Mouse (Mus musculus) midbrain, embryonic 15.5 days (tissue): ENCODE data around the gene Kdf1. TPM values are rescaled to one million over a fixed set of nuclear protein-coding genes. Genes with fewer than 3 reads are reported as not detected.

Experiments
- ATAC-seq: fragments of 200-750 bp; cut with Nextera tagmentation; replicated peaks from 2 replicates; pipeline ENCODE4 v1.8.0; 2017; ENCODE audit warnings: moderate TSS enrichment
- H3K27ac ChIP-seq: fragments of 300-500 bp; sonication (generic); 2 replicates; pipeline ENCODE4 v1.5.1; 2015; ENCODE audit warnings: mild to moderate bottlenecking, inconsistent platforms
- H3K27me3 ChIP-seq: fragments of 300-500 bp; sonication (generic); replicated peaks from 2 replicates; pipeline ENCODE4 v1.6.1; 2015; ENCODE audit warnings: inconsistent platforms
- H3K36me3 ChIP-seq: fragments of 300-500 bp; sonication (generic); replicated peaks from 2 replicates; pipeline ENCODE4 v1.6.1; 2015; ENCODE audit warnings: inconsistent platforms
- H3K4me1 ChIP-seq: fragments of 300-500 bp; sonication (generic); 2 replicates; pipeline ENCODE4 v1.6.1; 2015; ENCODE audit warnings: inconsistent platforms
- H3K4me2 ChIP-seq: fragments of 300-500 bp; sonication (generic); 2 replicates; pipeline ENCODE4 v1.6.1; 2015; ENCODE audit warnings: inconsistent platforms, mild to moderate bottlenecking, moderate library complexity
- H3K4me3 ChIP-seq: fragments of 300-500 bp; sonication (generic); 2 replicates; pipeline ENCODE4 v1.5.1; 2015; ENCODE audit warnings: mild to moderate bottlenecking, inconsistent platforms
- H3K9ac ChIP-seq: fragments of 300-500 bp; sonication (generic); 2 replicates; pipeline ENCODE4 v1.6.1; 2015; ENCODE audit warnings: mild to moderate bottlenecking, inconsistent platforms
- H3K9me3 ChIP-seq: fragments of 300-500 bp; sonication (generic); 2 replicates; pipeline ENCODE4 v1.6.1; 2016; ENCODE audit warnings: inconsistent platforms
- WGBS: fragments of 180-500 bp; shearing (Covaris S2); methylation state at CpG from one replicate; pipeline ENCODE4 v1.1.7; 2015; ENCODE audit warnings: mixed read lengths; 5-methylcytosine and 5-hydroxymethylcytosine counted together
- polyA plus RNA-seq: library from polyadenylated mRNA; unstranded; fragments of >200 nt; fragmentation: Nextera tagmentation; extraction: Ambion mirVana; gene quantifications from 2 replicates; pipeline ENCODE4 v1.2.1, GENCODE M21; 2015

The Kdf1 gene
- polyA plus RNA-seq, 1 experiment from 2014 or later = 0.99 TPM

- H3K4me3 ChIP-seq = no peak overlapping the region
- ATAC-seq = no peak
- H3K4me1 ChIP-seq = no peaks in the 10 kb centered on the region
- H3K4me2 ChIP-seq = no peak overlapping the region
- H3K27ac ChIP-seq = no peak overlapping the region
- WGBS = 96% methylated on average over 26 of the region's 26 CpGs
- H3K27me3 ChIP-seq = peaks cover 8% of the 10 kb centered on the region
- no peak overlapping the region for H3K9ac ChIP-seq
- no peaks in the 10 kb centered on the region for H3K36me3 ChIP-seq
- no peaks in the 10 kb centered on the region for H3K9me3 ChIP-seq
Observed at GRCm38 (mm10) chr4:133486673-133487357, 31.9 kb upstream of the Kdf1 start.

- H3K27ac ChIP-seq = no peak overlapping the region
- H3K4me1 ChIP-seq = no peaks in the 10 kb centered on the region
- 86% methylated on average over 20 of the region's 20 CpGs for WGBS
- no peaks in the 10 kb centered on the region for H3K9me3 ChIP-seq
- no peak for ATAC-seq
- H3K27me3 ChIP-seq = peaks cover 6% of the 10 kb centered on the region; the same call in 1 of the 2 replicates
- no peak overlapping the region for H3K4me2 ChIP-seq
- H3K9ac ChIP-seq = no peak overlapping the region
- H3K4me3 ChIP-seq = no peak overlapping the region
- H3K36me3 ChIP-seq = no peaks in the 10 kb centered on the region
Observed at GRCm38 (mm10) chr4:133488619-133489392, 30.0 kb upstream of the Kdf1 start.

- no peaks in the 10 kb centered on the region for H3K9me3 ChIP-seq
- no peak overlapping the region for H3K4me3 ChIP-seq
- peaks cover 8% of the 10 kb centered on the region for H3K27me3 ChIP-seq
- no peak overlapping the region for H3K27ac ChIP-seq
- no peak overlapping the region for H3K4me2 ChIP-seq
- no peak for ATAC-seq
- no peak overlapping the region for H3K9ac ChIP-seq
- peaks cover 6% of the 10 kb centered on the region for H3K4me1 ChIP-seq
- 66% methylated on average over 4 of the region's 4 CpGs for WGBS
- no peaks in the 10 kb centered on the region for H3K36me3 ChIP-seq
Observed at GRCm38 (mm10) chr4:133489489-133490245, 29.1 kb upstream of the Kdf1 start.

GRCm38 (mm10) chr4:133491800-133492199 is 27.0 kb upstream of the Kdf1 start:
- peaks cover 8% of the 10 kb centered on the region for H3K4me1 ChIP-seq
- H3K9ac ChIP-seq = no peak overlapping the region
- H3K27me3 ChIP-seq = peaks cover 29% of the 10 kb centered on the region
- ATAC-seq = no peak
- H3K27ac ChIP-seq = no peak overlapping the region
- 45% methylated on average over 10 of the region's 10 CpGs for WGBS
- no peak overlapping the region for H3K4me3 ChIP-seq
- no peak overlapping the region for H3K4me2 ChIP-seq
- no peaks in the 10 kb centered on the region for H3K36me3 ChIP-seq
- no peaks in the 10 kb centered on the region for H3K9me3 ChIP-seq

DNA sequence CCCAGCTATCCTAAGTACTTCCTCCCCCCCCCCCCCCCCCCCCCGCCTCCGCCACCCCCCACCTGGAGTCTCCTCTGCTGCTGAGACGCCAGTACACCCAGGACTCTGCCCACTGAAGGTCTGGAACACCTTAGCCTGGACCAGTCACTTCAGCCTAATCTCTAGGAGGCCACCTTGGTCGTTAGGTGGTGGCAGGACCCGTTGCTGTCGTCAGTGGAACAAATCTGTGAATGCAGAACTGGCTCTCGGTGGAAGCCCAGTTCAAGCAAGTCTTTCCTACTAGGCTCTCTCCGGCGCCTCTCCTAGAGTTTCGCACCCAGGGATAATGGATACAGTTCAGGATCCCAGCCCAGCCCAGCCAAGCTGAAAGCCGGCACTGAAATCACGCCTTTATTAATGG is 24.9 kb upstream of the Kdf1 start:
- WGBS = 19% methylated on average over 11 of the region's 12 CpGs
- no peaks in the 10 kb centered on the region for H3K36me3 ChIP-seq
- peaks cover 24% of the 10 kb centered on the region for H3K4me1 ChIP-seq
- H3K27me3 ChIP-seq = peaks cover 45% of the 10 kb centered on the region
- no peak overlapping the region for H3K27ac ChIP-seq
- peak overlapping the region; percentile 54 for H3K4me2 ChIP-seq
- H3K4me3 ChIP-seq = peak overlapping the region; percentile 28
- no peaks in the 10 kb centered on the region for H3K9me3 ChIP-seq
- no peak overlapping the region for H3K9ac ChIP-seq
- ATAC-seq = no peak

GRCm38 (mm10) chr4:133494432-133494831 is 24.3 kb upstream of the Kdf1 start:
- peaks cover 50% of the 10 kb centered on the region for H3K27me3 ChIP-seq
- no peaks in the 10 kb centered on the region for H3K36me3 ChIP-seq
- peak overlapping the region; percentile 28 for H3K4me3 ChIP-seq
- no peak overlapping the region for H3K9ac ChIP-seq
- H3K27ac ChIP-seq = no peak overlapping the region
- no peaks in the 10 kb centered on the region for H3K9me3 ChIP-seq
- H3K4me2 ChIP-seq = peak overlapping the region; percentile 54
- no peak for ATAC-seq
- peaks cover 25% of the 10 kb centered on the region for H3K4me1 ChIP-seq
- under 1% methylated on average over 12 of the region's 12 CpGs for WGBS

DNA sequence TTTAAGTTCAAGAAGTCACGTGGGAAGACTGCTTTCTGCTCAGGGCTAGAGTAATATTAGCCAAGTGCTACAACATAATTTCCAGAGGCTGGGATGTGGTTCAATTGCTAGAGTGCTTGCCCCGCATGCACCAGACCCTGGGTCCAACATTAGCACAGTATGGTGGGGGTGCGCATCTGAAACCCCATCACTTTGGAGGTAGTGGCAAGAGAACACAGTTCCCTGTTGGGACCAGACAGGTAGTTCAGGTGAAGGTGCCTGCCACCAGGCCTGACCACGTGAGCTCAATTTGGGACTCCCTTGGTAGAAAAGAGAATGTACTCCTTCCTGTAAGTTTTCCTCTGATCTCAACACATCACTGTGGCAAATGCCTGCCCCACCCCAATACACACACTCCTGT is 23.9 kb upstream of the Kdf1 start:
- H3K9me3 ChIP-seq = no peaks in the 10 kb centered on the region
- H3K4me1 ChIP-seq = peaks cover 25% of the 10 kb centered on the region
- WGBS = 55% methylated on average over 4 of the region's 4 CpGs
- H3K27ac ChIP-seq = no peak overlapping the region
- H3K4me3 ChIP-seq = no peak overlapping the region
- peaks cover 55% of the 10 kb centered on the region for H3K27me3 ChIP-seq
- no peak for ATAC-seq
- no peak overlapping the region for H3K4me2 ChIP-seq
- H3K9ac ChIP-seq = no peak overlapping the region
- no peaks in the 10 kb centered on the region for H3K36me3 ChIP-seq

GRCm38 (mm10) chr4:133495711-133496110 is 23.1 kb upstream of the Kdf1 start:
- no peak for ATAC-seq
- H3K4me1 ChIP-seq = peaks cover 25% of the 10 kb centered on the region
- no peak overlapping the region for H3K9ac ChIP-seq
- H3K4me3 ChIP-seq = no peak overlapping the region
- peaks cover 63% of the 10 kb centered on the region for H3K27me3 ChIP-seq
- H3K9me3 ChIP-seq = no peaks in the 10 kb centered on the region
- H3K4me2 ChIP-seq = no peak overlapping the region
- WGBS = 22% methylated on average over 7 of the region's 7 CpGs
- H3K36me3 ChIP-seq = no peaks in the 10 kb centered on the region
- no peak overlapping the region for H3K27ac ChIP-seq

- no peaks in the 10 kb centered on the region for H3K9me3 ChIP-seq
- no peak overlapping the region for H3K27ac ChIP-seq
- peaks cover 25% of the 10 kb centered on the region for H3K4me1 ChIP-seq
- H3K36me3 ChIP-seq = no peaks in the 10 kb centered on the region
- 29% methylated on average over 6 of the region's 6 CpGs for WGBS
- H3K9ac ChIP-seq = no peak overlapping the region
- H3K4me2 ChIP-seq = peak overlapping the region; percentile 89
- peaks cover 75% of the 10 kb centered on the region for H3K27me3 ChIP-seq
- peak overlapping the region; percentile 67 for H3K4me3 ChIP-seq
- ATAC-seq = no peak
Observed at GRCm38 (mm10) chr4:133496738-133497445, 21.9 kb upstream of the Kdf1 start.

DNA sequence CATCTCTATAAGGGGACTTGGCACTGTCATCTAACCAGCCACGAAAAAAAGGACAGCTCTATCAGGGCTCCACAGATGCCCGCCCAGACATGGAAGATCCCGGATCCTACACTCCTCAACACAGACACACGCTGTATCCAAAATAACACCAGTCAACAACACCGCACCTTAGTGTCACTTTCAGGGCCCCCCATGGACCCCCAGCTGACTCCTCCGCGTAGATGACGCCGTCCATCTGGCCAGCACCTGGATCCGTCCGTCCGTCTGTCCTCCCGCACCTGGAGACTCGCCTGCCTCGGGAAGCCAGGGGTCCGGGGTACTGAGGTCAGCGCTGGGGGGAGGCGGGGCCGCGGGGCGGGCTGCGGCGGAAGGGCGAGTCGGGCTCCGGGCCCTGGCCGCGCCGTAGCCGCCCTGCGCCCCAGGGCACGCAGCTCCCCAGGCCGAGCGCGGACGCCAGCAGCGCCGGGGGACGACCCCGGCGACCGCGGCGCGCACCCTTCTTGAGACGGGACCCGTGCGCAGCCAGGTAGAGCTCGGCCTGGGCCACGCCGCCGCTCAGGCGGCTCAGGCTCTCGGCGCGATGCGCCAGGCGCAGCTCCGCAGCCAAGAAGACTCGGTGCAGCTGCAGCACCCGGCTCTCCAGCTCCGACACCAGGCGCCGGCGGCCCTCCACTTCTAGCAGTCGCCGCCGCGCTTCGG is 21.2 kb upstream of the Kdf1 start:
- H3K27me3 ChIP-seq = peaks cover 75% of the 10 kb centered on the region
- peak overlapping the region; percentile 67 for H3K4me3 ChIP-seq
- H3K36me3 ChIP-seq = no peaks in the 10 kb centered on the region
- peak overlapping the region; percentile 89 for H3K4me2 ChIP-seq
- ATAC-seq = peak; percentile 60
- peak overlapping the region; percentile 63 for H3K9ac ChIP-seq
- WGBS = under 1% methylated on average over 65 of the region's 70 CpGs
- H3K27ac ChIP-seq = no peak overlapping the region
- H3K9me3 ChIP-seq = no peaks in the 10 kb centered on the region
- H3K4me1 ChIP-seq = peaks cover 25% of the 10 kb centered on the region

DNA sequence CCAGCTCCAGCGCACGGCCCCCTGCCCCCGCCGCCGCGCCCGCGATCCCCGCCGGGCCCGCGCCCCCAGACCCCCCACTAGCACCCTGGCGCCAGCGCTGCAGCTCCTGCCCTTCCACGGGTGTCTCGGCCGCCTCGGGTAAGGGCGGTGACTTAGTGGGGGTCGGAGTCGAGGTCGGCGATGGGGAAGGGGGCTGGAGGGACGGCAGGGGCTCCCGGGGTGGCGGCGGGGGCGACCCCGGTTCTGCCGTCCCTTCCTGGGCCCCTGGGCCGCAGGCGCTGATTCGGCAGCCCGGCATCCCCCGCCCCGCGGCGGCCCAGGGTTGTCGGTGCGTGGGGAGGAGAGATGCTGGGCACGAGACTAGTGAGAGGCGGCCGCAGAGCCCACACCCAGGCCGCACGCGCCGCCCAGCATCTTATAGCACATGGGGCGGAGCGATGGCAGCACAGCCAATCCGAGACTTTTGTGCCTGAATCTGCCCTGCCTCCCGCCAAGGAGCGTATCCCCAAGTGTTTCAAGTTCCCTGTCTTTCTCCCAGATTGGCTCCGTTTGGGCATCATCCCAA is 20.5 kb upstream of the Kdf1 start, which contains the start of gene Trnp1:
TSS of gene Trnp1 (minus strand) at position 391 of the 565 bp plus-strand sequence.
- Histone ChIP-seq H3K4me1 (peaks cover 25% of the 10 kb centered on the region), H3K9me3 (no peaks in the 10 kb centered on the region), H3K9ac (peak within 1 kb of the TSS; percentile 63), H3K27ac (no peak within 1 kb of the TSS), H3K4me3 (peak within 1 kb of the TSS; percentile 67), H3K36me3 (no peaks in the 10 kb centered on the region), H3K27me3 (peaks cover 74% of the 10 kb centered on the region), H3K4me2 (peak within 1 kb of the TSS; percentile 89)
- ATAC-seq = peak; percentile 93
- WGBS = 1% methylated on average over 51 of the region's 53 CpGs
